ENCODE assay signal across 14 mouse cellular contexts in the genomic region with DNA sequence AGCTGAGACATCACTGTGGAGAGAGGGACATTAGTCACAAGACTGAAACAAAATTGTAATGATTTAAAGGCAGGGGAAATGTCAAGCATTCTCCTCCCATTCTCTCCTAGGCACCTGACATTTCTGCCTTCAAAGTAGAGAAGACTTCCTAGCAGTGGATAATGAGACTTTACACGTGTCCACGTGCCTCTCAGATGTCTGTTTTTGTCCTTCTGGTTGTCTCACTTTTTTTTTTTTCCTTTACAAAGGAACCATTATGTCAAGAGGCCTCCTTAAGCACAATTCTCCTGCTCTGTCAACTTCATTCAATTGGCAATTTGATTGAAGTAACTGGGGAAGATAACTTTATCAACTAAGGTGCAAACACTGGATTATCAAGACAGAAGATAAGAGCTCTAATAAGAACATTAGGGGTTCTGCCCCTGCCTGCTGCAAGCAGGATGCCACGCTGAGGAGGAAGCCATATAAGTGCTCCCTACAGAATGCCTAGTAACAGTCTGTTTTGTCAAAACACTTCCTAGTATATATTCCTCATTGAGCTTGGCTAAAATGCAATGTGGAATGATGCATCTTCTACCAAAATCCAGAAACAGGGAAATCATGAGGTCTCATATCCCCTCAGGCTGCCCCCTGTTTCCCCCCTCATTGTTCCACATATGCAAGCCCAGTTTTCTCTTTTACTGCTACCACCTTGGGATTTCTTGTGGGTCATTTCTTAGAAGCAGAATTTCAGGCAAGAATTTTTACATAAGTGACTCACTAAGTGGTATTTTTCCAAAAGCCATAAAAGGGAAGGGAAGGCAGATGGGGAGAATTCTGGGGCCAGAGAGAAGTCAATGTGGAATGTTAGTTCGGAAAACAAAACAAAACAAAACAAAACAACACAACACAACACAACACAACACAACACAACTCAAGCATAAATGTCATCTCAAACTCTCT.
"Had no signal": no experiment of that assay in that cellular context is flagged by ENCODE, and none has a peak within 500 bp of the region (broad histone marks: within the 10 kb centered on the region; RNA-seq: fewer than 3 reads in every experiment).

No protein-coding gene starts in this region.

- H3K27me3 ChIP-seq: limb, embryonic 15.5 days; liver, embryonic 12.5 days; neural tube, embryonic 13.5 days; stomach, embryonic 15.5 days had no signal

- H3K4me3 ChIP-seq: layer of hippocampus, adult 2 months; limb, embryonic 15.5 days; liver, embryonic 12.5 days; midbrain, embryonic 10.5 days; neural tube, embryonic 13.5 days; stomach, embryonic 15.5 days had no signal

- H3K9ac ChIP-seq: limb, embryonic 15.5 days; liver, embryonic 12.5 days; lung, embryonic 14.5 days; neural tube, embryonic 13.5 days; stomach, embryonic 15.5 days had no signal

- H3K9me3 ChIP-seq: limb, embryonic 15.5 days; liver, embryonic 12.5 days; midbrain, embryonic 10.5 days; neural tube, embryonic 13.5 days; stomach, embryonic 15.5 days had no signal

- H3K4me2 ChIP-seq: limb, embryonic 15.5 days; liver, embryonic 12.5 days; lung, embryonic 14.5 days; neural tube, embryonic 13.5 days; stomach, embryonic 15.5 days had no signal

- H3K36me3 ChIP-seq: limb, embryonic 15.5 days; liver, embryonic 12.5 days; midbrain, embryonic 10.5 days; neural tube, embryonic 13.5 days; stomach, embryonic 15.5 days had no signal

- ATAC-seq: liver, embryonic 12.5 days had no signal

- H3K27ac ChIP-seq: layer of hippocampus, adult 2 months; limb, embryonic 15.5 days; liver, embryonic 12.5 days; midbrain, embryonic 10.5 days; neural tube, embryonic 13.5 days; stomach, embryonic 15.5 days had no signal

- DNase-seq: kidney, adult 8-10 months; left cerebral cortex, postnatal 4 days; lung, embryonic 14.5 days; lung, postnatal 10 days; lung, postnatal 4 days; midbrain, embryonic 14.5 days; right cerebral cortex, postnatal 4 days; thymus, postnatal 4 days had no signal

- H3K4me1 ChIP-seq: liver, embryonic 12.5 days; neural tube, embryonic 13.5 days; stomach, embryonic 15.5 days had no signal
